Mouse (Mus musculus) B cell, adult (primary cell): ENCODE measurements around the gene Ube2v1. TPM values are rescaled to one million over a fixed set of nuclear protein-coding genes. Genes with fewer than 3 reads are reported as not detected.

Source experiments
- total RNA-seq: library from RNA; stranded (reverse); gene quantifications from 4 replicates; pipeline ENCODE4 v1.2.4, GENCODE M21; 2023; ENCODE audit not compliant: inconsistent age

The Ube2v1 gene
- total RNA-seq = 139 to 162 TPM (median 148 TPM) in 4 replicates

GRCm38 (mm10) chr2:167631591-167632448, at the start of gene Ube2v1:
TSS of gene Ube2v1 (minus strand) at chr2:167632095.

GRCm38 (mm10) chr2:167661270-167662203, 29.6 kb upstream of the Ube2v1 start, which contains the start of gene Gm20431:
TSS of gene Gm20431 (minus strand) at chr2:167661496.

Other genes with a start within 250 kb of the Ube2v1 start
- 95.9 to 99.1 TPM (median 98.3 TPM) in 4 replicates for gene Slc9a8, start 210.4 kb downstream of the Ube2v1 start, total RNA-seq
- 95.8 to 107 TPM (median 99.8 TPM) in 4 replicates for gene Rnf114, start 139.4 kb downstream of the Ube2v1 start, total RNA-seq
- gene Spata2, start 139.2 kb downstream of the Ube2v1 start, total RNA-seq = 51.0 to 56.8 TPM (median 54.8 TPM) in 4 replicates
- gene Snai1, start 93.9 kb downstream of the Ube2v1 start, total RNA-seq = 1.9 to 4.6 TPM (median 4.4 TPM) in 4 replicates
- gene Gm20431, start 29.4 kb upstream of the Ube2v1 start, total RNA-seq = 20.4 to 30.4 TPM (median 29.0 TPM) in 4 replicates
- gene Cebpb, start 56.8 kb upstream of the Ube2v1 start, total RNA-seq = 93.8 to 96.8 TPM (median 95.8 TPM) in 4 replicates
- gene Tmem189, start 57.7 kb upstream of the Ube2v1 start, total RNA-seq = 76.5 to 86.5 TPM (median 80.0 TPM) in 4 replicates